In genomic region chr1:105311899-105312600, GRCm38 (mm10) we compare ENCODE assay signal across 10 mouse cellular contexts. TPM values are rescaled to one million over a fixed set of nuclear protein-coding genes. Genes with fewer than 3 reads are reported as not detected.
DNase-seq lines count a peak whose midpoint lies in the region; ATAC-seq and TF ChIP-seq lines count a peak whose summit lies in the region.
"Had no signal": no experiment of that assay in that cellular context is flagged by ENCODE, and none has a peak within 500 bp of the region (broad histone marks: within the 10 kb centered on the region; RNA-seq: fewer than 3 reads in every experiment).

No protein-coding gene starts in this region.

- H3K27ac ChIP-seq in midbrain, embryonic 11.5 days (ENCODE audit: low read depth, low read length), result no peak overlapping the region
- no peak overlapping the region for H3K27ac ChIP-seq in midbrain, postnatal 0 days (ENCODE audit: low read depth, low read length)
- H3K27ac ChIP-seq in hindbrain, embryonic 13.5 days, result peak overlapping the region; percentile 60

- no peaks in the 10 kb centered on the region for H3K27me3 ChIP-seq in midbrain, embryonic 11.5 days (ENCODE audit: control insufficient read depth, insufficient read depth, low read length)
- H3K27me3 ChIP-seq in midbrain, postnatal 0 days (ENCODE audit: insufficient read depth, low read length), result no peaks in the 10 kb centered on the region
- H3K27me3 ChIP-seq in hindbrain, embryonic 13.5 days, result no peaks in the 10 kb centered on the region

- WGBS in midbrain, embryonic 11.5 days, result 89% methylated on average over 1 of the region's 1 CpGs
- 95% methylated on average over 1 of the region's 1 CpGs for WGBS in midbrain, postnatal 0 days
- WGBS in hindbrain, embryonic 13.5 days, result 95% methylated on average over 1 of the region's 1 CpGs

- peaks cover 6% of the 10 kb centered on the region; the same call in 1 of the 2 replicates for H3K4me1 ChIP-seq in midbrain, embryonic 11.5 days (ENCODE audit: control insufficient read depth, insufficient read depth, low read length)
- H3K4me1 ChIP-seq in midbrain, postnatal 0 days (ENCODE audit: insufficient read depth, low read length), result no peaks in the 10 kb centered on the region
- H3K4me1 ChIP-seq in hindbrain, embryonic 13.5 days (replicated peaks), result peaks cover 7% of the 10 kb centered on the region; the same call in 1 of the 2 replicates

- DNase-seq in midbrain, embryonic 11.5 days (ENCODE audit: low spot score, missing footprints), result peak; percentile 83
- DNase-seq in midbrain, postnatal 0 days (ENCODE audit: low spot score), result no peak
- DNase-seq in forelimb bud, embryonic 11.5 days (ENCODE audit: low read depth, low spot score), result peak; percentile 13
- DNase-seq in retina, postnatal 1 day, result peak; percentile 18
- no peak for DNase-seq in left cerebral cortex, postnatal 14 days (ENCODE audit: low spot score in 2 of 2)
- DNase-seq in adrenal gland, adult 8-10 months, result no peak
- no peak for DNase-seq in right cerebral cortex, postnatal 4 days
- DNase-seq: spleen, adult 18-20 months had no signal

- no peaks in the 10 kb centered on the region for H3K36me3 ChIP-seq in midbrain, embryonic 11.5 days (ENCODE audit: control insufficient read depth, insufficient read depth, low read length)
- H3K36me3 ChIP-seq in midbrain, postnatal 0 days (ENCODE audit: insufficient read depth, low read length), result no peaks in the 10 kb centered on the region
- no peaks in the 10 kb centered on the region for H3K36me3 ChIP-seq in hindbrain, embryonic 13.5 days

- H3K4me3 ChIP-seq in midbrain, embryonic 11.5 days (ENCODE audit: low read depth, low read length), result no peak overlapping the region
- H3K4me3 ChIP-seq in midbrain, postnatal 0 days (ENCODE audit: low read depth, low read length), result no peak overlapping the region
- no peak overlapping the region for H3K4me3 ChIP-seq in hindbrain, embryonic 13.5 days

- peak; percentile 67 for ATAC-seq in midbrain, embryonic 11.5 days (ENCODE audit: low FRiP score)
- no peak for ATAC-seq in midbrain, postnatal 0 days (ENCODE audit: low FRiP score)
- ATAC-seq in hindbrain, embryonic 13.5 days (ENCODE audit: low FRiP score), result peak; percentile 78
- ATAC-seq: inflammation-experienced regulatory T-cells, adult 6 months had no signal

- TF ChIP-seq CTCF in midbrain, postnatal 0 days (IDR thresholded peaks at IDR 0.05), result no peak

- H3K4me2 ChIP-seq in midbrain, embryonic 11.5 days, result no peak overlapping the region
- no peak overlapping the region for H3K4me2 ChIP-seq in midbrain, postnatal 0 days (ENCODE audit: low read depth, low read length, poor library complexity, severe bottlenecking)
- H3K4me2 ChIP-seq in hindbrain, embryonic 13.5 days, result no peak overlapping the region

- no peak overlapping the region for H3K9ac ChIP-seq in midbrain, embryonic 11.5 days (ENCODE audit: low read length)
- no peak overlapping the region for H3K9ac ChIP-seq in midbrain, postnatal 0 days (replicated peaks; ENCODE audit: low read length, poor library complexity, severe bottlenecking)
- H3K9ac ChIP-seq in hindbrain, embryonic 13.5 days, result no peak overlapping the region

- no peaks in the 10 kb centered on the region for H3K9me3 ChIP-seq in midbrain, embryonic 11.5 days (ENCODE audit: control insufficient read depth, low read length)
- no peaks in the 10 kb centered on the region for H3K9me3 ChIP-seq in midbrain, postnatal 0 days (ENCODE audit: low read length)
- no peaks in the 10 kb centered on the region for H3K9me3 ChIP-seq in hindbrain, embryonic 13.5 days

- intact Hi-C loops in left cerebral cortex, postnatal 14 days (cut with DNase I), result no loop called here

RNA-seq across cellular contexts. Expression of gene Rnf152, which starts 44.5 kb away (rescaled TPM):
- polyA plus RNA-seq in midbrain, embryonic 11.5 days (2014; fragmentation: Nextera tagmentation; extraction: Ambion mirVana), result 2.4 and 2.8 TPM in 2 replicates
- total RNA-seq in midbrain, postnatal 0 days (2014; rRNA removed), result 35.5 and 50.8 TPM in 2 replicates
- polyA plus RNA-seq in midbrain, postnatal 0 days (2015; fragmentation: Nextera tagmentation; extraction: Ambion mirVana), result 19.2 and 21.0 TPM in 2 replicates
- polyA plus RNA-seq in hindbrain, embryonic 13.5 days (2015; fragmentation: Nextera tagmentation; extraction: Ambion mirVana), result 15.4 and 15.5 TPM in 2 replicates
- total RNA-seq in left cerebral cortex, postnatal 14 days (2021), result 10 to 100 TPM; 13.5 to 14.4 TPM
- 1 to 10 TPM; 1.3 to 2.2 (median 2.0) TPM for total RNA-seq in adrenal gland, adult 8-10 months (2022)

Comparison
In these comparisons a context has a peak if more than half of its experiments do, and no peak if none do; other contexts are left out.
1. DNase-seq: peak in midbrain, embryonic 11.5 days (single experiment), forelimb bud, embryonic 11.5 days (single experiment) and retina, postnatal 1 day (single experiment); none in midbrain, postnatal 0 days (single experiment), left cerebral cortex, postnatal 14 days (0 of 2), adrenal gland, adult 8-10 months (single experiment) and right cerebral cortex, postnatal 4 days (single experiment).
2. RNA of gene Rnf152, which starts 44.5 kb away (total RNA-seq): 35.5 to 50.8 TPM in midbrain, postnatal 0 days and 13.5 to 14.4 TPM in left cerebral cortex, postnatal 14 days; 1.3 to 2.2 TPM in adrenal gland, adult 8-10 months; every median in the first group is over 4 times any median in the second.